Mouse (Mus musculus) skeletal muscle tissue, adult 2 months (tissue): ENCODE results near the gene Nfxl1.

Experiments
- DNase-seq: peaks from one replicate; pipeline ENCODE4 v3.0.0-alpha.2; 2012; ENCODE audit warnings: low read depth, low spot score

Nfxl1 gene

DNA sequence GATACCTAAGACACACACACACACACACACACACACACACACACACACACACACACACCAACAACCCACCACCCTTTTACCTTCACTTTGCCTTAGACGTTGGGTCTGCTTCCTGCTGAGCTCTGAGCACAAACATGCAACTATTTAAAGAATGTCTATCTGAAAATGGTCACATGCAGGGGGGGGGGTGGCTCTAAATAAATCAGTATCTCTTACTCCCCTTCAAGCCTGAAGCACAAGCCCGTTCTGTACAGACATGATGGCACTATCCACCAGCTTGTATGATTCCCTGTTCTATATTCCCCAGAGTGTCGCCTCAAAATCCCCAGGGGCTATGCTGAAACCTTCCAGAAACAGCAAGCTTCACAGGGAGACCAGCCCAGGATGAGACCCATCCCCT, 57.7 kb downstream of the Nfxl1 start:
- DNase-seq = no peak

DNA sequence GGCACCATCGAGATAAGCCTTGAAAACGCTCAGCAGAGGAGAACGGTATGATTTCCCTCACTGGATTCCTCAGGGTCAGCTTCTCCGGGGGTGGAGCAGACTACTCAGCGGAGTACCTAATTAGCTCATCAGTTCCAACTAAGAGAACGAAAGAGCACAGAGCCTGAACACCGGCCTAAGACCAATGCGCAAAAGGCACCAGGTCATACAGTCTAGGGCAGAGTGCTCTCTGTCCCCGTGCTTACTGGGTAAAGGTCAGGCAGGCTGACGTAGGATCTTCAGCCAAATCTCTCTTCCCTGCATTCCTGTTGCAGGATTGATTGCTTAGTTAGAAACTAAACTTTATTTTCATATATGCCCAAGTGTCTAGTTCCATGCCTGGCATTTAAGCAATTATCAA, 61.2 kb downstream of the Nfxl1 start:
- DNase-seq = no peak

DNA sequence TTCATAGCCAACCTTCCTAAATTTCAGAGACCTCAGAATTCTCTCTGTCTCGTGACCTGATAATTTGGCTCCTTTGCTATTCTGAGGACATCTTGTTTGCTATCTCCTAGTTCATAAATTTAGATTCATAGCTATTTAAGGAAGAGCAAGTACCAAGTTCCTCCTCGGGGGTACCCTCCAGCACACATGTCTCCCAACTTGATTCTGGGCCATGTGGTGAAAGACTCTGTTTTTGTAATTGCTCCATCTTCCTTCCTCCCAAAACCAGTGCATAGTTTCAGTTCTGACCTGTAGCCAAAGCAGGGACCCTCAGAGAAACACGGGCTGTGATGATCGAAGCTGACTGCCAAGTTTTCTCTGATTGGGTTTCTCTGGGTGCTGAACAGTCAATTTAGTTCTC, 62.7 kb downstream of the Nfxl1 start:
- no peak for DNase-seq

DNA sequence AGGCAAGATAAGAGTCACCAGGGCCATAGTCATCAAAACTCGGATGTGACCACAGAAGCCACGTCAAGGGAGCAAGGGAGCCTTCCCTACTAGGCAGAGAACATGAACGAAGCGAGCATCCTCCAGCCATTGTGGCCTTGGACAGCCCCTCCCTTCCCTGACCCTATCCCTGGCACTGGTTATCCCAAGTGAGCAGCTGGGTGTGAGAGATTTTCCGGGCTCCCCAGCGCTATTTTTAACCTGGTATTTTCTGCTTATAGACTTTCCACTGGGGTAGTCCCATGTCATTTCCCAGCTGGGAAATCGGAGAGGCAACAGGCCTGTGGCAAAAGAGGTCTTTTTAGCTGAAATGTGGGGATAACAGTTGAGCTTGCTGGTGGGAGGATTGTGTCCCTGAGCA, 65.6 kb downstream of the Nfxl1 start:
- DNase-seq = no peak

DNA sequence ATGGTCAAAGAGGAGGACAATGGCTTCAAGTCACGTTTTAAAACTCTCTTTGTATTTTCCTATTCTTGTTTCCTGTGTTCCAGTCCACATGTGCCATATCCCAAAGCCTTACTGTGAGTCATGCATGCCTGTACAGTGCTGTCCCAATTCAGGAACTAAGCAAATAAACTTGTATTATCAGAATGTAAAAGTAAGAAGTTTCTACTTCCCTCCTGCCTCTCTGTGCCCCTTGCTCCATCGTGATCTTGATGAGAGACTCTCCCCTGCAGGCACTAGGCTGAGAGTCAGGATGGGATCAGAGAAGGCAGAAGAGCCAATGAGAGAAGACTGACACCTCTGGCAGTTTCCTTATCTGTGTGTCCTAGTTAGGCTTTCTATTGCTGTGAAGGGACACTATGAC, 68.3 kb downstream of the Nfxl1 start:
- DNase-seq = no peak

DNA sequence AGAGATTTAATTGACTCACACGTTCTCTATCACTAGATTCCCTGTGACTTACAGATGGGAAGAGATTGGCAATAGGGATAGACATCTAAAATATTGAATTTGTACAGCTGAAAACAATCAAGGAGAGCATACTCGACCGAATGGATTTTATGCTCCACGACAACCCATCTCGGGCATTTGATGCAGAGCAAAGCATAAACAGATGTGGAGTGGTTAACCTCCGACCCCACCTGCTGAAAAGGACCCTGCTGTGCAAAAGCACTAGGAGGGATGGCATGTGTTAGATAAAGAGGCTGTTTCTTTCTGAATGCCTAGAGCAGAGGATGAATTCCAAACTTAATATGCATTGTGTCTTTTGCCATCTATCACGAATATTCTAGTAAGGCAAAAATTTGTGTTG, 79.0 kb downstream of the Nfxl1 start:
- no peak for DNase-seq

DNA sequence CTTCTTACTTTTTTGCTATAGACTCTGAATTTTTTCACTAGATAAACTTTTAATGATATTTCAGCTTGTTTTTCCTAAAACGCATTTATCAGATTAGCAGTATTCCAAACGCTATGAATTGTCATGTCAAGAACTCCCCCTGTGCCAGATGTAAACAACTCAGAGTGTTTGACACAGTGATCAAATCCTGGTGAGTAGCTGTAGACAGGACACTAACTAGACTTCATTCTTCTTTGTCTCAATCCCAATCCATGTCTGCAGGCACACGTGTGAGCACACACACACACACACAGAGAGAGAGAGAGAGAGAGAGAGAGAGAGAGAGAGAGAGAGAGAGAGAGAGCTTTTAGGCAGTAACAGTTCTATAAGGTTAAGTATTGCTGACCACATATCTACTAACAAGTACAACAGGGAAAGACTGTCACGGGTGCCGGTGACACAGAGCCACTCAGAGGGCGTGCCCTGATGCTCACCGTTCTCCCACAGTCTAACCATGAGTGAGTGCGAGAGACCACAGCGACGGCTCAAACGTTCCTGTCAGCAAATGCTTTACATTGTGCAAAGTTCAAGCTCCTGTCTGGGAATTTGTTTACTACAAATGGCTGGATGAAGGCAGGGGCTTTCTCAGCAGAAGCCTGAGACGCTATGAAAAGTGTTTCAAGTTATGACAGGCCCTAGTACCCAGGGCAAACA, 87.0 kb downstream of the Nfxl1 start:
- DNase-seq = no peak

DNA sequence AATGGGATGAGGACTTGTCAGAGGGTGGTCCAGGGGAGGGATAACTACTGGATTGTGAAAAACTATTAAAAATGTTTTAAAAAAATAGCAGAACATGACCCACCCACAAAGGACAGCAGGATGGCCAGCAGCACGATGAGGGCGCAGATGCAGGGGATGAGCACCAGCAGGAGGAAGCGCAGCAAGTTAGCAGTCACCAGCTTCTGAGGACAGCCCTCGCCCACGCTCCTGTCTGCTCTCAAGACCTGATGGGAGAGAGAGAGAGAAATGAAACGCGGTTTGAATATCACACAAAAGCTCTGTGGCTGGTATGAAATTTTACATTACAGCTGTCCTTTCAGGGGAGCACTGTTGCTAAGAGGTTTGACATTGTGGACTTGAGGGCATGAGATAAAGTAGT, 87.7 kb downstream of the Nfxl1 start:
- no peak for DNase-seq

DNA sequence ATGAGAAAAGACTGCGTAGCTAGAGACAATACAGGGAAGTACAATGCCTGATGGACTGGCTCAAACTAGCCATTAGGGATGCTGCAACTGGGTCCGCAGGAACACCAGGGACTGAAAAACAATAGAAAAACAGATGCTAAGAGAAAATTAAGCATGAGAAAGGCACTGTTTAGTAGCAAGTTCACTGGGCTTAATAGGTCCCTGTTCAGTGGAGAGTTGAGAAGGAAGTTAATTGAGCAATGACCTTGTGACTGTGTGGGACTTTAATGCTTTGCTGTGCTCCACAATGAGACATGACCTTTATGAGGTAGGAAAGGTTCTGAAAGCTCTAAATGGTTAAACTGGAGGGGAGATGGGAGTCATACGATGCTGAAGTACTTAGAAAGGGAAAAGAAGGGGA, 94.6 kb downstream of the Nfxl1 start:
- no peak for DNase-seq
